Mouse (Mus musculus) adrenal gland, adult 8-10 months (tissue): ENCODE results near the gene Grik5. TPM values are rescaled to one million over a fixed set of nuclear protein-coding genes. Genes with fewer than 3 reads are reported as not detected.

Experiments
- DNase-seq: peaks from one replicate; pipeline ENCODE4 v3.0.0; 2022
- microRNA-seq, 2 experiments: library from miRNA; unstranded; fragments of <30 nt; microRNA quantifications; one replicate each; pipeline ENCODE4 v1.2.0; 2022
- total RNA-seq, 4 experiments: library from RNA; stranded (reverse); gene quantifications; 2 replicates each; pipeline ENCODE4 v1.2.4; 2022

Gene Grik5
- total RNA-seq, 4 experiments from 2014 or later: 13.8 to 43.0 (median 24.7) TPM

DNA sequence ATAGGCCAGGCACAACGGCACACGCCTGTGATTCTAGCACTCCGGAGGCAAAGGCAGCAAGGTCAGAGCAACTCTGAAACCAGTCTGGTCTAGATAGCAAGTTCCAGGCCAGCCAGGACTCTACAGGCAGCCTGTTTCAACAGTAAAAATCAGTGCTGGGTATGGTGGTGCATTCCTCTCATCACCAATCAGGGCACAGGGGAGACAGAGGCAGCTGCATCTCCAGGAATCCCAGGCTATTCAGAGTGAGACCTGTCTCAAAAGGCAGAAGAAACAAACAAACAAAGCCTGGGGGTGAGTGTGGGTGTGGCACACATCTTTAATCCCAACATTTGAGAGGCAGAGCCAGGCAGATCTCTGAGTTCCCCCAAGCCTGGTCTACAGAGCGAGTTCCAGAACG, 88.8 kb downstream of the Grik5 start:
- no peak for DNase-seq

DNA sequence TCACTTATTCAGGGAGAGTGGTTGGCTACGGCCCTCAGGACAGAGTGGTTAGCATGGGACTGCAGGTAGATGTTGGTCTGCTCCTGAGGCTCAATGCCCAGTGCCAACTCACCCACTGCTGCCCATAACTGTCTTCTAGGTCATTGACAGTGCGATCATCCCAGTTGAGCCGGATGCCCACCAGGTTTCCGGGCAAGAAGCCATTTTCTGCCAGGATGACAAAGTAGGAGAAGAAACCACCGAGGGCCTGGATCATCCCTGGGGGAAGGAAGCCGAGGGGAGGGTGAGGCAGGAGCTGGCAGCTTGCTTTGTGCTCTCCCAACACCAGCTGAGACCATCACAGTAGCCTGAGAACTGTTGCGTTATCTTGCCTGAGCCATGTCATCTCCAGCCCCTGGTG, 91.7 kb downstream of the Grik5 start:
- DNase-seq: no peak

- DNase-seq: no peak
Observed at GRCm38 (mm10) chr7:24978781-24979180, 93.4 kb downstream of the Grik5 start.

- no peak for DNase-seq
Observed at GRCm38 (mm10) chr7:24974893-24975595, 97.1 kb downstream of the Grik5 start.

- DNase-seq: no peak
Observed at GRCm38 (mm10) chr7:24973902-24974301, 98.2 kb downstream of the Grik5 start.

DNA sequence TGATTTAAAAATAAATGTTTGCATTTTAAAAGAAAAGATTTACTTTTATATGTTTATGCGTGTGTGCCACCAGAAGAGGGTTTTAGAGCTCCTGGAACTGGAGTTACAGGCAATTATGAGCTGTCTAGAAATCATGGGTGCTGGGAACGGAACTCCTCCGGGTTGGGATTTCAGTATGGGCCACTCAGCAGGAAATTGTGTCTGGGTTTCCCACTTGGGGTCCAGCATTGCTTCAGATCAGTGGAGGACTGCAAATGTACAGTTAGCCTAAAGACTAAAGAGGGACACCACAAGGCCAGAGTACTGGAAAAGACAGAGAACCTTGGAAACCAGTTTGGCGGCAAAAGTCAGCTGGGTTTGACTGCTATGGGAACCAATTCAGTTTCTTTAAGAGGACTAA, 98.9 kb downstream of the Grik5 start:
- no peak for DNase-seq

DNA sequence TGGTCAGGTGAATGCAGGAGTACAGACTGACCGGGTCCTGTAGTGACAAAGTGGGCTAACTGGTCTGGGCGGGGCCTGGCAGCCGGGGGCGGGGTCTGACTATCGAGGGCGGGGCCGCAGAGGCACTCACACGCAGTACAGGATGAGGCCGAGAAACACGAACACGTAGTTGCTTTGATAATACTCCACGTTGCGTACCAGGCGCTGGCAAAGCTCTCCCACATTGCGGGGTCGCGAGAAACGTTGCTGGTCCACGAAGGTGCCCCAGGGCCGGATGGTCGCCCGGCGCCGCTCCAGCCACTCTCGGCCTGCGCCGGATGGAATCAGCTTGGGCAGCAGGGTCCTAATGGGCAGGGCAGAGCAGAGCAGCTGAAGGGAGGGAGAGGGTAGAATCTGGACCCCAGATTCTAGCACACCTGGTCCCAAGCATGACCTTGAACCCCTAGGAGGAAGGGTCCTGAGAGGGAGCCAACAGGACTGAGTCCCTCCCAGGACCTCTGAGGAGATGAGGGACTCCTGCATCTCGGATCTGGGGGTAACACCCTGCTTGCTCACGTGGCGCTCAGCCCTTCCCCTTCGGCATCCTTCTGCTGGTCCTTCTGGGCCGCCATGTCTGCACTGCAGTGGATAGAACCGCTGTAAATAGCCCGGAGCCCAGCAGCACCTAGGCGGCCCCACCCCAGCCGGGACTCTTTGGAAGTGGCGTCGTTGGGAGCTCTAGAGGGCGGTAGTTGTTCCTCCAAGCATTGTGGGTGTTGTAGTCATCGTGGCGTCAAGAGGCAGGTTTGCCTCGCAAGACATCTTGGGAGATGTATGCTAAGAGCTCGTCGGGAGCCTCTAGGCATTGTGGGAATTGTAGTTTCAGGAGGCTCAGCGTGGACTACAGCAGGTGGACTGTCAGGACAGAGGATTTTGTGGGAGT, 99.9 kb downstream of the Grik5 start, which contains the start of gene Rabac1:
Gene Rabac1, minus strand, starts transcription at position 783 of the 922 bp plus-strand sequence.
- DNase-seq: peak; percentile 95

- DNase-seq: no peak
Observed at GRCm38 (mm10) chr7:24971261-24971971, 100.7 kb downstream of the Grik5 start.

GRCm38 (mm10) chr7:24970341-24970740, 101.8 kb downstream of the Grik5 start:
- no peak for DNase-seq

GRCm38 (mm10) chr7:24969805-24970204, 102.3 kb downstream of the Grik5 start:
- DNase-seq: no peak

DNA sequence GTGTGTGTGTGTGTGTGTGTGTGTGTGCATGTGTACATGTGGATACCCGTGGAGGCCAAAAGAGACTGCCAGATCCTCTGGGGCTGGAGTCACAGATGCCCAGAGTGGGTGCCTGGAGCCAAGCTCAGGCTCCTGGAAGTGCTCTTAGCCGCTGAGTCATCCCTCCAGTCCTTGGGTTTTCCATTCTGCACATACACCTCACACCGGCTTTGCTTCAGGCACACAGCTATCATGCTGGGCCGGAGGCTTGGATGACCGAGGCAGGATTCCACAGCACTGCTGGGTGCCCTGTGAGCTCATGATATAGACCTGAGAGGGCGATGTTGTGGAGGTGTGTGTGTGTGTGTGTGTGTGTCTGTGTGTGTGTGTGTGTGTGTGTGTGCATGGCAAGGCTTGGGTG, 103.7 kb downstream of the Grik5 start:
- no peak for DNase-seq

GRCm38 (mm10) chr7:24967966-24968365, 104.2 kb downstream of the Grik5 start:
- no peak for DNase-seq

DNA sequence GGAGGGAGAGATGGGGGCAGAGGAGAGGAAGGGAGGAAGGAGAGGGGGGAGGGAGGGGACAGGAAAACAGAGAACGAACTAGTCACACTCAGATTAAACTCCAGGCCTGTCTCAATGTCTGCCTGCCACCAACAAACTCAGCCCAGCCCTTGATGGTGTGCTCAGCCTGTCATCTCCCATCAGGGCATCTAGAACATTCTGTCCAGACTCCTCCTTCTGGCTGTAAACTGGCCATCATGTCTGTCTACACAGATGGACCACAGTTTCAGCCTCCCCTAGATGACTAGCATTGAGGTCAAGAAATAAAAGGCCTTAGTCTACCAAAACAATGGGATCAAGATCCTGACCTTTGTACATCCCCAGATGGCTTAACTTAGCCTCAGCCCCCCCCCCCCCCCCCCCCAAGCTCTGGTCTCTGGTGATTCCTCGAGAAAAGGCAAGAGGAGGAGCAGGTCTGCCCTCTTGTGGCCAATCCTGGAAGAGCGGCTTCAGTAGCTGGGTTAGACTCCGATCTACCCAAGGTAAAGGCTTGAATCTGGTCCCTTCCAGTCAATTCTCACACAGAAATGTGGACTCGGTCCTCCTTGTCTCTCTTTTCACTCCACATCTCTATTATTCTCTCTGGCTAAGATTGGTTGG, 107.1 kb downstream of the Grik5 start:
- peak; percentile 49 for DNase-seq

DNA sequence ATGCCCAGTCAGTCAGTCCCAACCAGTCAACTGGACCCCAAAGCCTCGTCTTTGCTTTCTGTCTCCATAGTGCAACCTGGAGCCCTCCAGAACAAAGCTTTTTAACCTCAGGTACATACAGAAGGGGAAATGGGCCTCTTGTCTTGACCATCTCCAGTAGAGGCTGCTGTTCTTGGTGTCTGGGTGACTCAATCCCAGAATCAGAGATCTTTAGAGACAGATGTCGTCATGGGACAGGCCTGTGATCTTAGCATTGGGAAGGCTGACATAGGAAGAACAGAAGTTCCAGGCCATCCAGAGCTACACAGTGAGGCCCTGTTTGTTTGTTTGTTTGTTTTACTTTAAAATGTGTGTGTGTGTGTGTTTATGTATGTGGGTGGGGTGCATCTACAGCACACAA, 107.9 kb downstream of the Grik5 start:
- no peak for DNase-seq

Small RNA genes lying within 50 kb of the gene (microRNA-seq; reads per million reads assigned to microRNA genes)
- gene Mir6537: 0 reads per million in 2 experiments
- gene Mir7046: 0.67 to 0.70 reads per million in 2 experiments
- gene Mir7047: 0.35 to 0.84 reads per million in 2 experiments

Other genes starting within 250 kb of the Grik5 start
- gene Gm9844, start 210.1 kb downstream of the Grik5 start, total RNA-seq: not detected
- not detected for gene Lypd4, start 202.4 kb downstream of the Grik5 start, total RNA-seq
- gene Dmrtc2, start 202.3 kb downstream of the Grik5 start, total RNA-seq: not detected
- 1,000 to 10,000 TPM in 3 of 4 experiments, 100 to 1,000 TPM in 1; 823 to 1,088 (median 1,017) TPM for gene Rps19, start 188.0 kb downstream of the Grik5 start, total RNA-seq
- 1 to 10 TPM in 2 of 4 experiments, under 1 TPM in 2; 0.44 to 2.1 (median 1.2) TPM for gene Cd79a, start 175.0 kb downstream of the Grik5 start, total RNA-seq
- 100 to 1,000 TPM in 2 of 4 experiments, 10 to 100 TPM in 2; 70.6 to 172 (median 113) TPM for gene Arhgef1, start 169.4 kb downstream of the Grik5 start, total RNA-seq
- gene Gm4881, start 127.9 kb downstream of the Grik5 start, total RNA-seq: not detected
- 100 to 1,000 TPM; 343 to 403 (median 360) TPM for gene Rabac1, start 99.6 kb downstream of the Grik5 start, total RNA-seq
- 100 to 1,000 TPM in 2 of 4 experiments, 10 to 100 TPM in 2; 46.3 to 149 (median 91.8) TPM for gene Atp1a3, start 66.4 kb downstream of the Grik5 start, total RNA-seq
- 10 to 100 TPM; 20.2 to 25.0 (median 22.1) TPM for gene Zfp574, start 221 bp upstream of the Grik5 start, total RNA-seq
- gene Pou2f2, start 107.4 kb upstream of the Grik5 start, total RNA-seq: 1 to 10 TPM in 3 of 4 experiments, under 1 TPM in 1; 0.90 to 3.5 (median 1.7) TPM
- gene Dedd2, start 148.3 kb upstream of the Grik5 start, total RNA-seq: 10 to 100 TPM; 15.6 to 22.2 (median 19.1) TPM
- gene Zfp526, start 149.1 kb upstream of the Grik5 start, total RNA-seq: 10 to 100 TPM; 11.7 to 16.1 (median 14.2) TPM
- gene Gsk3a, start 165.5 kb upstream of the Grik5 start, total RNA-seq: 100 to 1,000 TPM in 3 of 4 experiments, 10 to 100 TPM in 1; 99.2 to 107 (median 104) TPM
- 10 to 100 TPM; 23.6 to 29.4 (median 27.2) TPM for gene Erf, start 178.4 kb upstream of the Grik5 start, total RNA-seq
- gene Cic, start 195.4 kb upstream of the Grik5 start, total RNA-seq: 100 to 1,000 TPM; 118 to 195 (median 151) TPM
- 10 to 100 TPM; 34.0 to 48.5 (median 42.5) TPM for gene Pafah1b3, start 225.6 kb upstream of the Grik5 start, total RNA-seq
- gene Prr19, start 229.1 kb upstream of the Grik5 start, total RNA-seq: not detected
- gene Tmem145, start 233.8 kb upstream of the Grik5 start, total RNA-seq: 1 to 10 TPM; 1.8 to 4.8 (median 4.5) TPM
- 10 to 100 TPM; 62.4 to 82.4 (median 71.7) TPM for gene Megf8, start 244.8 kb upstream of the Grik5 start, total RNA-seq